Mouse (Mus musculus) kidney, adult 2 months (tissue): Measurements from ENCODE around the gene Actrt3. TPM values are rescaled to one million over a fixed set of nuclear protein-coding genes. Genes with fewer than 3 reads are reported as not detected.

Experiments
- DNase-seq: peaks from one replicate; pipeline ENCODE4 v3.0.0; 2021
- H3K27ac ChIP-seq: fragments of 200-500 bp; 2 replicates; pipeline ENCODE4 v1.5.1; 2012; ENCODE audit warnings: low read depth, low read length, control low read depth, inconsistent platforms; ENCODE audit not compliant: insufficient read depth
- H3K27me3 ChIP-seq: fragments of 200-500 bp; replicated peaks from 2 replicates; pipeline ENCODE4 v1.6.1; 2012; ENCODE audit warnings: mild to moderate bottlenecking, moderate library complexity, low read length, inconsistent platforms; ENCODE audit not compliant: control insufficient read depth, insufficient read depth
- H3K36me3 ChIP-seq: fragments of 200-500 bp; 2 replicates; pipeline ENCODE4 v1.6.1; 2012; ENCODE audit warnings: mild to moderate bottlenecking, moderate library complexity, low read length, inconsistent platforms; ENCODE audit not compliant: control insufficient read depth, insufficient read depth
- H3K4me1 ChIP-seq: fragments of 200-500 bp; 2 replicates; pipeline ENCODE4 v1.6.1; 2011; ENCODE audit warnings: low read length; ENCODE audit not compliant: control insufficient read depth, insufficient read depth
- H3K4me3 ChIP-seq: fragments of 200-500 bp; 2 replicates; pipeline ENCODE4 v1.5.1; 2011; ENCODE audit warnings: mild to moderate bottlenecking, low read depth, low read length, control low read depth; ENCODE audit not compliant: insufficient read depth
- CTCF ChIP-seq: fragments of 200-500 bp; conservative IDR thresholded peaks from 2 replicates; pipeline ENCODE4 v1.5.1; 2011; ENCODE audit warnings: low read depth, mild to moderate bottlenecking, control low read depth, low read length, moderate library complexity, mixed read lengths; ENCODE audit not compliant: insufficient read depth, insufficient read length
- POLR2A ChIP-seq: fragments of 200-500 bp; IDR thresholded peaks from one replicate; pipeline ENCODE4 v1.6.1; 2011; ENCODE audit warnings: low read depth, low read length, control low read depth
- WGBS: fragments of 180-500 bp; shearing (Covaris S2); methylation state at CpG from one replicate; pipeline ENCODE4 v1.1.7; 2018; 5-methylcytosine and 5-hydroxymethylcytosine counted together
- polyA plus RNA-seq: library from polyadenylated mRNA; depleted of rRNA; stranded (reverse); fragments of >200 nt; gene quantifications from 2 replicates; pipeline ENCODE4 v1.2.3, GENCODE M21; 2012

The Actrt3 gene
- polyA plus RNA-seq, 1 experiment, result 0.16 TPM

DNA sequence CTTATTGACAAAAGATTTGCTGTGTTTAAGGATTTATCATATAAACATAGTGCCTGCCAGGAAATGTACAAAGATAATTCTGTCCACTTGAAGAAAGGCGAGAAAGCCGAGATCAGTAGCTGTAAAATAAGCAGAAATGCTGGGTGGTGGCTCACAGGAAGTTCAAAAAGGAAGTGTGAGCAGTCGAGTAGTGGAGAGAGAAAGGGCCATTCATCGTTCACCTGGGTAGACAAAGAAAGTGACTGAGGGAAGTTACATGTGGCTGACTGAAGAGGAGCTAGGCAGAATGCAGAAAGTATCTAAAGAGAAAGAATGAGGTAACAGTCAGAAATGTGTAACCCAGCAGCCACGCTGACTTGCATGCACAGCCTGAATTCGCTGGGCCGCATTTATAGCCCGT is 20.4 kb upstream of the Actrt3 start:
- Histone ChIP-seq H3K4me3 (no peak overlapping the region), H3K36me3 (peaks cover 5% of the 10 kb centered on the region), H3K27ac (no peak overlapping the region), H3K27me3 (no peaks in the 10 kb centered on the region), H3K4me1 (no peaks in the 10 kb centered on the region)
- no peak for DNase-seq
- 58% methylated on average over 8 of the region's 8 CpGs for WGBS
- no peak for TF ChIP-seq POLR2A
- TF ChIP-seq CTCF, result no peak

GRCm38 (mm10) chr3:30610930-30611329 is 11.2 kb upstream of the Actrt3 start:
- DNase-seq, result no peak
- Histone ChIP-seq H3K4me3 (no peak overlapping the region), H3K4me1 (peaks cover 19% of the 10 kb centered on the region), H3K27me3 (no peaks in the 10 kb centered on the region), H3K27ac (0 out of 2 replicates have a peak overlapping the region, but pooled peaks have one; percentile 18), H3K36me3 (peaks cover 18% of the 10 kb centered on the region)
- no peak for TF ChIP-seq CTCF
- TF ChIP-seq POLR2A, result no peak
- 85% methylated on average over 4 of the region's 4 CpGs for WGBS

DNA sequence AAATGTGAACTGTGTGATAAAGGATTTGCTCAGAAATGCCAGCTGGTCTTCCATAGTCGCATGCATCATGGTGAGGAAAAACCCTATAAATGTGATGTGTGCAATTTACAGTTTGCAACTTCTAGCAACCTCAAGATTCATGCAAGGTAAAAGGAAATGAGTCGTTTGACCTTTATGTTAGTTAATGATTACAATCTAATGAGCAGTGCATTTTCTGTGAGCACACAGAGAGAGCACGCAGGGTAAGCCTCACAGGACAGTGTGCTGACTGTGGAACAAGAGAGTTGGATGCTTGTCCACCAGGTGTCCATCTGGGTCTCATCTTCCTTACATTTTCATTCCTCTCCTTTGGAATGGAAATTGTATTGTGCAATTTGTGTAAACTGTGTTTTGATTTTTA is 9.3 kb upstream of the Actrt3 start:
- Histone ChIP-seq H3K4me3 (no peak overlapping the region), H3K4me1 (peaks cover 22% of the 10 kb centered on the region), H3K27me3 (no peaks in the 10 kb centered on the region), H3K27ac (peak overlapping the region; percentile 52), H3K36me3 (peaks cover 16% of the 10 kb centered on the region)
- DNase-seq, result peak; percentile 54
- WGBS, result 38% methylated on average over 3 of the region's 3 CpGs
- TF ChIP-seq POLR2A (no peak), CTCF (no peak)

GRCm38 (mm10) chr3:30603256-30603655 is 3.5 kb upstream of the Actrt3 start:
- peak overlapping the region; percentile 92 for H3K4me3 ChIP-seq
- TF ChIP-seq POLR2A, result no peak
- TF ChIP-seq CTCF, result no peak
- H3K36me3 ChIP-seq, result peaks cover 5% of the 10 kb centered on the region
- peak overlapping the region; percentile 99; the same call in 1 of the 2 replicates for H3K27ac ChIP-seq
- WGBS, result 12% methylated on average over 10 of the region's 10 CpGs
- peaks cover 10% of the 10 kb centered on the region; the same call in 1 of the 2 replicates for H3K4me1 ChIP-seq
- DNase-seq, result no peak
- no peaks in the 10 kb centered on the region for H3K27me3 ChIP-seq

- H3K4me3 ChIP-seq, result peak overlapping the region; percentile 92
- peaks cover 5% of the 10 kb centered on the region for H3K36me3 ChIP-seq
- H3K4me1 ChIP-seq, result peaks cover 7% of the 10 kb centered on the region; the same call in 1 of the 2 replicates
- no peaks in the 10 kb centered on the region for H3K27me3 ChIP-seq
- DNase-seq, result peak; percentile 92
- TF ChIP-seq POLR2A, result no peak
- TF ChIP-seq CTCF, result no peak
- WGBS, result under 1% methylated on average over 27 of the region's 27 CpGs
- peak overlapping the region; percentile 99 for H3K27ac ChIP-seq
Observed at GRCm38 (mm10) chr3:30602740-30603098, 3.0 kb upstream of the Actrt3 start.

DNA sequence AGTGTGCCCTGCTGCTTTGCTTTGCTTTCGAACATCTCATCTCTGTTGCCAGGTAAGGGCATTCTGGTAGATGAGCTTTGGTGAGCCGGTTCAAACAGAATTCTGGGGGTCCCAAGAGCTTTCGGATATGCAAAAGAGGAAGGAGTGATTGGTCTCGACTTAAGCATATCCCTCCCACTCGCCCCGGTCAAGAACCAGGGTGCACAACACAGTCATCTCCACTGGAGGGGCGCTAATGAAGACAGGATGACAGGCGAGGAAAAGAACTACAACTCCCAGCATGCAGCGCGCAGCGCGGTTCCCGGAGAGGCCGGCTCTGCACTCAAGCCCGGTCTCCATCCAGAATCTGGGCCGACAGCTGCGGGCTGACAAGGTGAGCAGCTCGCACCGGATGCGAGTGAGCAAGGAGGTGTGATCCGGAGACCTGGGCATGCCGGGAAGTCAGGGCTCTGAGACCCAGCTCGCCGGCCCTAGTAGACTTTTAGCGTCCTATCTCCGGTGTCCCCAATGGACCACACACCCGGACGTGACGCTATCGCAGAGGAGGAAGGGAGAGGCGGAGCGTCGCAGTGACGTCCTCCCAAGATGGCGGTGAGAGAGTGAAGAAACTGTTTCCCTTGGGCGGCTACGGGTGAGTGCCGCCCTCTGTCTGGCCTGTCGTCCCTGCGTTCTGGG is 2.5 kb upstream of the Actrt3 start, which contains the start of gene Mynn:
Gene Mynn (plus strand): TSS at position 1 of the 675 bp plus-strand sequence.
- Histone ChIP-seq H3K27ac (peak within 1 kb of the TSS; percentile 99), H3K4me1 (peaks cover 2% of the 10 kb centered on the region; the same call in 1 of the 2 replicates), H3K27me3 (no peaks in the 10 kb centered on the region), H3K4me3 (peak within 1 kb of the TSS; percentile 92), H3K36me3 (peaks cover 1% of the 10 kb centered on the region; the same call in 1 of the 2 replicates)
- DNase-seq, result peak; percentile 98
- TF ChIP-seq POLR2A, result peak; percentile 55
- TF ChIP-seq CTCF, result peak; percentile 42
- WGBS, result under 1% methylated on average over 40 of the region's 40 CpGs

DNA sequence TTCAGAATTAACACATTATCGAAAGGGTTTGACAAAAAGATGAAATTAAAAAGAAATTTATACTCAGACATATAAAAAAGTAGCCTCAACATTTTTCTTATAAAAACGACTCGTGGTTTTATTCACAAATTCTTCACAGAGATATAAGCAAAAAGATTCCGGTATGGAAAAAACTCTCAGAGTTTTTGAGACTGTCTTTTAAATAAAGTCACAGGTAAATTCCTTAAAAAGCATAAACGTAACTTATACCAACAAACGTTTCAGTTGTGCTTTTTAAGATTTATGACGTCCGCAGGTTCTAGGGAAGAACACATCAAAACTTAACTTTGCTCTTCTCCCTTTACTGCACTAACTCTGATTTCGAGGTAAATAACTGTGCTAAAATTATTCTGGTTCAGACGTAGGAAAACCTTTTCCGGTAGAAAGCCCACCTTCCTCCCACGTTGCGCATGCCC is 1.9 kb upstream of the Actrt3 start:
- H3K36me3 ChIP-seq, result peaks cover 1% of the 10 kb centered on the region; the same call in 1 of the 2 replicates
- H3K4me3 ChIP-seq, result peak overlapping the region; percentile 92
- no peak for DNase-seq
- H3K4me1 ChIP-seq, result peaks cover 2% of the 10 kb centered on the region; the same call in 1 of the 2 replicates
- H3K27me3 ChIP-seq, result no peaks in the 10 kb centered on the region
- TF ChIP-seq CTCF, result no peak
- no peak for TF ChIP-seq POLR2A
- under 1% methylated on average over 13 of the region's 13 CpGs for WGBS
- H3K27ac ChIP-seq, result peak overlapping the region; percentile 99
